ENCODE assay signal across 8 mouse cellular contexts in genomic region chr19:10341152-10341551, GRCm38 (mm10). TPM values are rescaled to one million over a fixed set of nuclear protein-coding genes. Genes with fewer than 3 reads are reported as not detected.
DNase-seq lines count a peak whose midpoint lies in the region; ATAC-seq lines count a peak whose summit lies in the region.

No protein-coding gene starts in this region.

- WGBS in midbrain, embryonic 11.5 days: 18% methylated on average over 11 of the region's 11 CpGs

- DNase-seq in heart, adult 18-20 months: peak; percentile 22 to 72
- no peak for DNase-seq in heart, adult 11 months
- DNase-seq in ES-CJ7 (ENCODE audit: low read depth, low spot score): peak; percentile 71
- DNase-seq in cerebellum, adult 9-10 months: peak; percentile 61
- DNase-seq in frontal cortex, postnatal 14 days (ENCODE audit: low spot score in 2 of 2): peak; percentile 39 to 59
- DNase-seq in layer of hippocampus, postnatal 10 days (ENCODE audit: low spot score in 2 of 2): peak; percentile 80 to 83
- DNase-seq in midbrain, embryonic 11.5 days (ENCODE audit: low spot score, missing footprints): peak; percentile 98
- peak; percentile 47 for DNase-seq in thymus, postnatal 14 days

- H3K27me3 ChIP-seq in midbrain, embryonic 11.5 days (ENCODE audit: control insufficient read depth, insufficient read depth, low read length): no peaks in the 10 kb centered on the region

- no peak overlapping the region for H3K9ac ChIP-seq in midbrain, embryonic 11.5 days (ENCODE audit: low read length)

- no peak overlapping the region for H3K4me3 ChIP-seq in midbrain, embryonic 11.5 days (ENCODE audit: low read depth, low read length)

- H3K4me2 ChIP-seq in midbrain, embryonic 11.5 days: no peak overlapping the region

- no peaks in the 10 kb centered on the region for H3K9me3 ChIP-seq in midbrain, embryonic 11.5 days (ENCODE audit: control insufficient read depth, low read length)

- no peaks in the 10 kb centered on the region for H3K36me3 ChIP-seq in midbrain, embryonic 11.5 days (ENCODE audit: control insufficient read depth, insufficient read depth, low read length)

- H3K4me1 ChIP-seq in midbrain, embryonic 11.5 days (ENCODE audit: control insufficient read depth, insufficient read depth, low read length): peaks cover 10% of the 10 kb centered on the region; the same call in 1 of the 2 replicates

- H3K27ac ChIP-seq in midbrain, embryonic 11.5 days (ENCODE audit: low read depth, low read length): no peak overlapping the region

- ATAC-seq in midbrain, embryonic 11.5 days (ENCODE audit: low FRiP score): peak; percentile 33; the same call in 1 of the 2 replicates

RNA-seq across cellular contexts. Expression of gene Dagla, which starts 36.5 kb away (rescaled TPM):
- 1 to 10 TPM; 3.3 TPM for total RNA-seq in heart, adult 18-20 months (2021)
- 100 to 1,000 TPM; 102 TPM for total RNA-seq in layer of hippocampus, postnatal 10 days (2021)
- polyA plus RNA-seq in midbrain, embryonic 11.5 days (2014; fragmentation: Nextera tagmentation; extraction: Ambion mirVana): 1.2 and 1.3 TPM in 2 replicates

RNA-seq across cellular contexts. Expression of gene Syt7, which starts 47.7 kb away (rescaled TPM):
- total RNA-seq in heart, adult 18-20 months (2021): 10 to 100 TPM; 35.5 to 37.1 TPM
- 100 to 1,000 TPM; 210 to 226 TPM for total RNA-seq in layer of hippocampus, postnatal 10 days (2021)
- polyA plus RNA-seq in midbrain, embryonic 11.5 days (2014; fragmentation: Nextera tagmentation; extraction: Ambion mirVana): 3.0 and 3.9 TPM in 2 replicates

Comparison
In these comparisons a context has a peak if more than half of its experiments do, and no peak if none do; other contexts are left out.
1. RNA of gene Dagla, which starts 36.5 kb away (total RNA-seq): 102 TPM in layer of hippocampus, postnatal 10 days; 3.3 TPM in heart, adult 18-20 months; every median in the first group is over 10 times any median in the second.
2. RNA of gene Syt7, which starts 47.7 kb away (total RNA-seq): 210 to 226 TPM in layer of hippocampus, postnatal 10 days; 35.5 to 37.1 TPM in heart, adult 18-20 months; every median in the first group is over 4 times any median in the second.